Mouse (Mus musculus): ENCODE data around the gene Btbd9. TPM values are rescaled to one million over a fixed set of nuclear protein-coding genes. Genes with fewer than 3 reads are reported as not detected.

Btbd9 gene
- polyA plus RNA-seq, 1 experiment from 2014 or later, result 76.1 TPM

- no peak overlapping the region for H3K27ac ChIP-seq
- WGBS, result 66% methylated on average over 8 of the region's 8 CpGs
These were observed 6.1 kb downstream of the Btbd9 start for GRCm38 (mm10) chr17:30570173-30570572.

GRCm38 (mm10) chr17:30568473-30568872, 7.8 kb downstream of the Btbd9 start:
- Histone ChIP-seq H3K36me3 (no peaks in the 10 kb centered on the region), H3K27me3 (no peaks in the 10 kb centered on the region)

More at GRCm38 (mm10) chr17:30570173-30570572, 6.1 kb downstream of the Btbd9 start:
- Histone ChIP-seq H3K4me3 (no peak overlapping the region), H3K4me2 (replicated peaks) (no peak overlapping the region), H3K9ac (no peak overlapping the region), H3K36me3 (no peaks in the 10 kb centered on the region), H3K27me3 (no peaks in the 10 kb centered on the region), H3K4me1 (peaks cover 20% of the 10 kb centered on the region), H3K9me3 (no peaks in the 10 kb centered on the region)
- ATAC-seq (ENCODE audit: low FRiP score, low read depth), result no peak

GRCm38 (mm10) chr17:30564971-30565370, 11.3 kb downstream of the Btbd9 start:
- 82% methylated on average over 7 of the region's 7 CpGs for WGBS
- H3K27me3 ChIP-seq, result no peaks in the 10 kb centered on the region
- H3K4me1 ChIP-seq, result peaks cover 5% of the 10 kb centered on the region; the same call in 1 of the 2 replicates
- no peak overlapping the region for H3K4me3 ChIP-seq
- H3K36me3 ChIP-seq, result no peaks in the 10 kb centered on the region
- H3K4me2 ChIP-seq (replicated peaks), result no peak overlapping the region
- no peak overlapping the region for H3K9ac ChIP-seq
- H3K9me3 ChIP-seq, result no peaks in the 10 kb centered on the region
- H3K27ac ChIP-seq, result no peak overlapping the region
- no peak for ATAC-seq (ENCODE audit: low FRiP score, low read depth)

More at GRCm38 (mm10) chr17:30568473-30568872, 7.8 kb downstream of the Btbd9 start:
- ATAC-seq (ENCODE audit: low FRiP score, low read depth), result no peak
- Histone ChIP-seq H3K4me3 (no peak overlapping the region), H3K4me2 (replicated peaks) (no peak overlapping the region), H3K4me1 (peaks cover 6% of the 10 kb centered on the region), H3K27ac (no peak overlapping the region), H3K9ac (no peak overlapping the region), H3K9me3 (no peaks in the 10 kb centered on the region)

- H3K4me1 ChIP-seq, result peaks cover 5% of the 10 kb centered on the region; the same call in 1 of the 2 replicates
- WGBS, result 76% methylated on average over 3 of the region's 3 CpGs
These were observed 11.9 kb downstream of the Btbd9 start for GRCm38 (mm10) chr17:30564407-30564806.

GRCm38 (mm10) chr17:30563484-30564075, 12.7 kb downstream of the Btbd9 start:
- ATAC-seq (ENCODE audit: low FRiP score, low read depth), result no peak
- WGBS, result 75% methylated on average over 6 of the region's 6 CpGs
- H3K27me3 ChIP-seq, result no peaks in the 10 kb centered on the region

More at GRCm38 (mm10) chr17:30564407-30564806, 11.9 kb downstream of the Btbd9 start:
- no peak overlapping the region for H3K4me3 ChIP-seq
- no peak overlapping the region for H3K27ac ChIP-seq
- no peak overlapping the region for H3K9ac ChIP-seq
- H3K9me3 ChIP-seq, result no peaks in the 10 kb centered on the region
- no peak for ATAC-seq (ENCODE audit: low FRiP score, low read depth)
- H3K4me2 ChIP-seq (replicated peaks), result no peak overlapping the region
- no peaks in the 10 kb centered on the region for H3K27me3 ChIP-seq
- H3K36me3 ChIP-seq, result no peaks in the 10 kb centered on the region

GRCm38 (mm10) chr17:30562770-30563169, 13.5 kb downstream of the Btbd9 start:
- WGBS, result 82% methylated on average over 2 of the region's 2 CpGs
- H3K9ac ChIP-seq, result no peak overlapping the region

More at GRCm38 (mm10) chr17:30563484-30564075, 12.7 kb downstream of the Btbd9 start:
- Histone ChIP-seq H3K4me1 (peaks cover 5% of the 10 kb centered on the region; the same call in 1 of the 2 replicates), H3K4me2 (replicated peaks) (no peak overlapping the region), H3K27ac (no peak overlapping the region), H3K9ac (no peak overlapping the region), H3K9me3 (no peaks in the 10 kb centered on the region), H3K36me3 (no peaks in the 10 kb centered on the region), H3K4me3 (no peak overlapping the region)

GRCm38 (mm10) chr17:30559536-30559935, 16.8 kb downstream of the Btbd9 start:
- ATAC-seq (ENCODE audit: low FRiP score, low read depth), result no peak
- Histone ChIP-seq H3K27me3 (no peaks in the 10 kb centered on the region), H3K4me2 (replicated peaks) (no peak overlapping the region), H3K4me1 (peaks cover 19% of the 10 kb centered on the region), H3K27ac (no peak overlapping the region), H3K9ac (no peak overlapping the region), H3K9me3 (no peaks in the 10 kb centered on the region), H3K36me3 (no peaks in the 10 kb centered on the region), H3K4me3 (no peak overlapping the region)
- WGBS, result 40% methylated on average over 3 of the region's 3 CpGs

More at GRCm38 (mm10) chr17:30562770-30563169, 13.5 kb downstream of the Btbd9 start:
- Histone ChIP-seq H3K36me3 (no peaks in the 10 kb centered on the region), H3K4me1 (peaks cover 5% of the 10 kb centered on the region; the same call in 1 of the 2 replicates), H3K9me3 (no peaks in the 10 kb centered on the region), H3K4me2 (replicated peaks) (no peak overlapping the region), H3K4me3 (no peak overlapping the region), H3K27ac (no peak overlapping the region), H3K27me3 (no peaks in the 10 kb centered on the region)
- ATAC-seq (ENCODE audit: low FRiP score, low read depth), result no peak

GRCm38 (mm10) chr17:30558623-30559022, 17.7 kb downstream of the Btbd9 start:
- Histone ChIP-seq H3K4me3 (no peak overlapping the region), H3K36me3 (no peaks in the 10 kb centered on the region), H3K9ac (no peak overlapping the region), H3K27ac (no peak overlapping the region), H3K4me1 (peaks cover 20% of the 10 kb centered on the region), H3K27me3 (no peaks in the 10 kb centered on the region), H3K4me2 (replicated peaks) (no peak overlapping the region), H3K9me3 (no peaks in the 10 kb centered on the region)
- 80% methylated on average over 2 of the region's 2 CpGs for WGBS
- no peak for ATAC-seq (ENCODE audit: low FRiP score, low read depth)

- H3K4me1 ChIP-seq, result peaks cover 23% of the 10 kb centered on the region
- H3K4me2 ChIP-seq (replicated peaks), result no peak overlapping the region
- no peak overlapping the region for H3K4me3 ChIP-seq
- ATAC-seq (ENCODE audit: low FRiP score, low read depth), result no peak
- no peaks in the 10 kb centered on the region for H3K9me3 ChIP-seq
- H3K36me3 ChIP-seq, result no peaks in the 10 kb centered on the region
- no peak overlapping the region for H3K27ac ChIP-seq
- no peaks in the 10 kb centered on the region for H3K27me3 ChIP-seq
- no peak overlapping the region for H3K9ac ChIP-seq
- 71% methylated on average over 3 of the region's 3 CpGs for WGBS
These were observed 19.8 kb downstream of the Btbd9 start for GRCm38 (mm10) chr17:30556512-30556911.

GRCm38 (mm10) chr17:30553027-30553937, 23.0 kb downstream of the Btbd9 start:
- Histone ChIP-seq H3K4me3 (no peak overlapping the region), H3K36me3 (no peaks in the 10 kb centered on the region), H3K4me2 (replicated peaks) (no peak overlapping the region), H3K9me3 (no peaks in the 10 kb centered on the region), H3K4me1 (peaks cover 40% of the 10 kb centered on the region), H3K9ac (no peak overlapping the region), H3K27me3 (no peaks in the 10 kb centered on the region), H3K27ac (no peak overlapping the region)
- no peak for ATAC-seq (ENCODE audit: low FRiP score, low read depth)
- WGBS, result 69% methylated on average over 4 of the region's 4 CpGs

- no peak overlapping the region for H3K4me3 ChIP-seq
- WGBS, result 16% methylated on average over 1 of the region's 1 CpGs
- no peaks in the 10 kb centered on the region for H3K9me3 ChIP-seq
- no peak for ATAC-seq (ENCODE audit: low FRiP score, low read depth)
- peaks cover 37% of the 10 kb centered on the region for H3K4me1 ChIP-seq
- H3K9ac ChIP-seq, result no peak overlapping the region
- H3K27ac ChIP-seq, result no peak overlapping the region; the same call in 1 of the 2 replicates
- H3K27me3 ChIP-seq, result no peaks in the 10 kb centered on the region
- H3K4me2 ChIP-seq (replicated peaks), result no peak overlapping the region
- no peaks in the 10 kb centered on the region for H3K36me3 ChIP-seq
These were observed 25.5 kb downstream of the Btbd9 start for GRCm38 (mm10) chr17:30550774-30551107.

Measured in limb, embryonic 13.5 days (tissue).